Mouse (Mus musculus) limb, embryonic 14.5 days (tissue): ENCODE data around the gene Optc. TPM values are rescaled to one million over a fixed set of nuclear protein-coding genes. Genes with fewer than 3 reads are reported as not detected.

Experiments
- ATAC-seq: fragments of 200-750 bp; cut with Nextera tagmentation; 2 replicates; pipeline ENCODE4 v1.8.0; 2017; ENCODE audit warnings: low read depth, moderate number of reproducible peaks, moderate TSS enrichment; ENCODE audit not compliant: low FRiP score
- DNase-seq: peaks from one replicate; pipeline ENCODE4 v3.0.0-alpha.2; 2015; ENCODE audit warnings: low spot score
- H3K27ac ChIP-seq: fragments of 300-500 bp; sonication (generic); replicated peaks from 2 replicates; pipeline ENCODE4 v1.5.1; 2014; ENCODE audit warnings: low read depth, mild to moderate bottlenecking, low read length, moderate library complexity, mixed read lengths
- H3K27me3 ChIP-seq: fragments of 300-500 bp; sonication (generic); 2 replicates; pipeline ENCODE4 v1.6.1; 2014; ENCODE audit warnings: low read length, mixed read lengths; ENCODE audit not compliant: control insufficient read depth, insufficient read depth
- H3K36me3 ChIP-seq: fragments of 300-500 bp; sonication (generic); 2 replicates; pipeline ENCODE4 v1.6.1; 2014; ENCODE audit warnings: mild to moderate bottlenecking, low read length, moderate library complexity, mixed read lengths; ENCODE audit not compliant: control insufficient read depth, insufficient read depth
- H3K4me1 ChIP-seq: fragments of 300-500 bp; sonication (generic); 2 replicates; pipeline ENCODE4 v1.6.1; 2014; ENCODE audit warnings: antibody characterized with exemption, low read length, mixed read lengths; ENCODE audit not compliant: control insufficient read depth, insufficient read depth
- H3K4me2 ChIP-seq: fragments of 300-500 bp; sonication (generic); replicated peaks from 2 replicates; pipeline ENCODE4 v1.6.1; 2014; ENCODE audit warnings: low read depth, mild to moderate bottlenecking, low read length, moderate library complexity; ENCODE audit not compliant: severe bottlenecking
- H3K4me3 ChIP-seq: fragments of 300-500 bp; sonication (generic); replicated peaks from 2 replicates; pipeline ENCODE4 v1.5.1; 2014; ENCODE audit warnings: low read length
- H3K9ac ChIP-seq: fragments of 300-500 bp; sonication (generic); 2 replicates; pipeline ENCODE4 v1.6.1; 2014; ENCODE audit warnings: mild to moderate bottlenecking, low read depth, low read length, moderate library complexity; ENCODE audit not compliant: severe bottlenecking
- H3K9me3 ChIP-seq: fragments of 300-500 bp; sonication (generic); 2 replicates; pipeline ENCODE4 v1.6.1; 2016; ENCODE audit warnings: low read length; ENCODE audit not compliant: control insufficient read depth
- POLR2A ChIP-seq: fragments of 200-500 bp; IDR thresholded peaks from 2 replicates; pipeline ENCODE4 v1.8.0; 2012; ENCODE audit warnings: inconsistent platforms, mild to moderate bottlenecking, moderate library complexity, borderline replicate concordance; ENCODE audit not compliant: insufficient read depth, insufficient read length; ENCODE audit errors: extremely low read depth
- WGBS: fragments of 180-500 bp; shearing (Covaris S2); extraction: QIAGEN DNeasy Blood & Tissue Kit; methylation state at CpG from one replicate; pipeline ENCODE4 v1.1.7; 2014; 5-methylcytosine and 5-hydroxymethylcytosine counted together
- polyA plus RNA-seq, 2 experiments: library from polyadenylated mRNA; depleted of rRNA in 1 of 2; stranded (reverse) in 1 of 2; unstranded in 1 of 2; fragments of >200 nt; fragmentation: Nextera tagmentation in 1 of 2; extraction: Ambion mirVana in 1 of 2; gene quantifications; 2 replicates each; pipeline versions ENCODE4 v1.2.1 to v1.2.3; 2012 to 2014

Optc gene
- polyA plus RNA-seq, 2 experiments = 1.1 to 2.4 TPM

GRCm38 (mm10) chr1:133856133-133856541 lies 51.7 kb downstream of the Optc start:
- WGBS = 25% methylated on average over 11 of the region's 11 CpGs
- H3K4me2 ChIP-seq = no peak overlapping the region
- TF ChIP-seq POLR2A = no peak
- no peak overlapping the region for H3K27ac ChIP-seq
- H3K4me1 ChIP-seq = peaks cover 8% of the 10 kb centered on the region; the same call in 1 of the 2 replicates
- no peaks in the 10 kb centered on the region for H3K36me3 ChIP-seq
- H3K4me3 ChIP-seq = no peak overlapping the region
- no peak overlapping the region for H3K9ac ChIP-seq
- ATAC-seq (no peak), DNase-seq (no peak)
- H3K9me3 ChIP-seq = no peaks in the 10 kb centered on the region
- 0 out of 2 replicates have a peak, but pooled peaks cover 2% of the 10 kb centered on the region for H3K27me3 ChIP-seq

GRCm38 (mm10) chr1:133855274-133856017 lies 52.4 kb downstream of the Optc start:
- Histone ChIP-seq H3K9ac (0 out of 2 replicates have a peak overlapping the region, but pooled peaks have one; percentile 28), H3K27me3 (0 out of 2 replicates have a peak, but pooled peaks cover 2% of the 10 kb centered on the region), H3K4me3 (peak overlapping the region; percentile 26), H3K4me2 (peak overlapping the region; percentile 59), H3K36me3 (no peaks in the 10 kb centered on the region), H3K27ac (no peak overlapping the region), H3K9me3 (no peaks in the 10 kb centered on the region), H3K4me1 (peaks cover 8% of the 10 kb centered on the region; the same call in 1 of the 2 replicates)
- ATAC-seq (no peak; the same call in 1 of the 2 replicates), DNase-seq (no peak)
- 12% methylated on average over 15 of the region's 15 CpGs for WGBS
- no peak for TF ChIP-seq POLR2A

- TF ChIP-seq POLR2A = no peak
- H3K27ac ChIP-seq = no peak overlapping the region
- H3K36me3 ChIP-seq = no peaks in the 10 kb centered on the region
- ATAC-seq (peak; percentile 15; the same call in 1 of the 2 replicates), DNase-seq (peak; percentile 44)
- 0 out of 2 replicates have a peak, but pooled peaks cover 2% of the 10 kb centered on the region for H3K27me3 ChIP-seq
- WGBS = 3% methylated on average over 17 of the region's 17 CpGs
- H3K4me1 ChIP-seq = peaks cover 8% of the 10 kb centered on the region; the same call in 1 of the 2 replicates
- no peaks in the 10 kb centered on the region for H3K9me3 ChIP-seq
- 0 out of 2 replicates have a peak overlapping the region, but pooled peaks have one; percentile 28 for H3K9ac ChIP-seq
- peak overlapping the region; percentile 26 for H3K4me3 ChIP-seq
- H3K4me2 ChIP-seq = peak overlapping the region; percentile 59
These were observed 53.2 kb downstream of the Optc start for GRCm38 (mm10) chr1:133854421-133855273.

Other genes with a start within 250 kb of the Optc start
- 8.4 and 11.4 TPM in 2 replicates for gene Zbed6, start 247.1 kb downstream of the Optc start, polyA plus RNA-seq (2012; rRNA removed)
- not detected in 2 replicates for gene Zbed6, start 247.1 kb downstream of the Optc start, polyA plus RNA-seq (2014; fragmentation: Nextera tagmentation; extraction: Ambion mirVana)
- 10.0 and 12.2 TPM in 2 replicates for gene Gm38394, start 246.7 kb downstream of the Optc start, polyA plus RNA-seq (2012; rRNA removed)
- 11.4 and 14.1 TPM in 2 replicates for gene Gm38394, start 246.7 kb downstream of the Optc start, polyA plus RNA-seq (2014; fragmentation: Nextera tagmentation; extraction: Ambion mirVana)
- gene Lax1, start 217.9 kb downstream of the Optc start, polyA plus RNA-seq (2012; rRNA removed) = 1.3 and 1.7 TPM in 2 replicates
- gene Lax1, start 217.9 kb downstream of the Optc start, polyA plus RNA-seq (2014; fragmentation: Nextera tagmentation; extraction: Ambion mirVana) = 0.18 and 0.58 TPM in 2 replicates
- gene Atp2b4, start 107.0 kb downstream of the Optc start, polyA plus RNA-seq (2012; rRNA removed) = 22.9 and 24.8 TPM in 2 replicates
- 23.7 and 24.2 TPM in 2 replicates for gene Atp2b4, start 107.0 kb downstream of the Optc start, polyA plus RNA-seq (2014; fragmentation: Nextera tagmentation; extraction: Ambion mirVana)
- 24.5 and 30.3 TPM in 2 replicates for gene Prelp, start 13.4 kb upstream of the Optc start, polyA plus RNA-seq (2012; rRNA removed)
- 13.9 TPM in 2 replicates for gene Prelp, start 13.4 kb upstream of the Optc start, polyA plus RNA-seq (2014; fragmentation: Nextera tagmentation; extraction: Ambion mirVana)
- gene Fmod, start 129.3 kb upstream of the Optc start, polyA plus RNA-seq (2012; rRNA removed) = 86.7 and 105 TPM in 2 replicates
- gene Fmod, start 129.3 kb upstream of the Optc start, polyA plus RNA-seq (2014; fragmentation: Nextera tagmentation; extraction: Ambion mirVana) = 75.1 and 79.5 TPM in 2 replicates
- 18.6 TPM in 2 replicates for gene Btg2, start 171.1 kb upstream of the Optc start, polyA plus RNA-seq (2012; rRNA removed)
- gene Btg2, start 171.1 kb upstream of the Optc start, polyA plus RNA-seq (2014; fragmentation: Nextera tagmentation; extraction: Ambion mirVana) = 26.2 and 26.4 TPM in 2 replicates
- 0.33 TPM in 2 replicates for gene Chit1, start 203.2 kb upstream of the Optc start, polyA plus RNA-seq (2012; rRNA removed)
- 0.18 and 0.30 TPM in 2 replicates for gene Chit1, start 203.2 kb upstream of the Optc start, polyA plus RNA-seq (2014; fragmentation: Nextera tagmentation; extraction: Ambion mirVana)